Mouse (Mus musculus) G1E (cell line): ENCODE measurements around the gene Fermt2.

Source experiments
- CTCF ChIP-seq: IDR thresholded peaks from 2 replicates; pipeline ENCODE4 v1.5.1; 2012; ENCODE audit warnings: low read depth, low read length, inconsistent platforms, mixed read lengths
- GATA1 ChIP-seq: IDR thresholded peaks from 2 replicates; pipeline ENCODE4 v1.6.1; 2012; ENCODE audit warnings: borderline replicate concordance, low read length, inconsistent platforms, mixed read lengths
- GATA2 ChIP-seq: IDR thresholded peaks from 2 replicates; pipeline ENCODE4 v1.6.1; 2012; ENCODE audit warnings: low read depth, low read length, inconsistent platforms, borderline replicate concordance
- TAL1 ChIP-seq: conservative IDR thresholded peaks from 2 replicates; pipeline ENCODE4 v1.6.1; 2012; ENCODE audit warnings: low read depth, low read length, inconsistent platforms, mixed read lengths

- TF ChIP-seq CTCF (no peak), TAL1 (no peak), GATA1 (no peak), GATA2 (no peak)
Measured at GRCm38 (mm10) chr14:45430066-45430842, 99.7 kb downstream of the Fermt2 start.
